1 mouse cellular context compared by ENCODE assay signal in the genomic region with DNA sequence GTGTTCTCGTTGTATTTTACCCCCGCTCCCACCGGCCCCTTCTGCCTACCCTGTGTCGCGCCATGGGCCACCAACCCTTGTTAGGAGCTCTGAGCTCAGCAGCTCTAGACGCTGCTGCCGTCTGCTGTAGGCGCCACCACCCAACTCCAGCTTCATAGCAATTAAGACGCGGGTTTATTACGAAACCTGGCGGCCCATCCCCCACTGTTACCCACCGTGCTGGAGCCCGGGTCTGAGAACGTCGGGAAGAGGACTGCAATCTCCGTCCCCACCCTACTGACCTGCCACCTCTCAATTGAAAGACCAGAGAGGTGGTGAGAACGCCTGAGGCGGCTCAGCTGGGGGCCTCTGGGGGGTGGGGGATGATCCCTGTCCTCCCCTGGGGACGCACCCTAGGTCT.
A peak's percentile ranks its signal among the peaks of the same experiment; 100 is the strongest.
TF ChIP-seq lines count a peak whose summit lies in the region.

No protein-coding gene starts in this region.

TF ChIP-seq in MEL, 35 proteins besides CTCF, POLR2A, EP300 and RAD21 (continued from another document):
- peak; percentile 50; the same call in 1 of the 2 replicates for TF ChIP-seq POLR2AphosphoS2 (IDR thresholded peaks at IDR 0.05; ENCODE audit: low read length)
- TF ChIP-seq TAL1 (IDR thresholded peaks at IDR 0.05; ENCODE audit: low read length) = no peak
- TF ChIP-seq HCFC1 (IDR thresholded peaks at IDR 0.05; ENCODE audit: low read depth, low read length) = peak; percentile 81
- no peak for TF ChIP-seq GATA1 (IDR thresholded peaks at IDR 0.05; ENCODE audit: low read depth, low read length)
- TF ChIP-seq MXI1 (IDR thresholded peaks at IDR 0.05; ENCODE audit: low read depth, low read length) = peak; percentile 68
- no peak for TF ChIP-seq MAZ (IDR thresholded peaks at IDR 0.05; ENCODE audit: low read depth, low read length)
- TF ChIP-seq MYB (IDR thresholded peaks at IDR 0.05; ENCODE audit: low read depth, low read length) = no peak
- no peak; the same call in 1 of the 2 replicates for TF ChIP-seq KAT2A (conservative IDR thresholded peaks at IDR 0.05; ENCODE audit: low read depth, low read length)
- peak; percentile 71; the same call in 1 of the 2 replicates for TF ChIP-seq ETS1 (IDR thresholded peaks at IDR 0.05; ENCODE audit: low read depth, low read length)
- no peak for TF ChIP-seq ZKSCAN1 (IDR thresholded peaks at IDR 0.05; ENCODE audit: low read depth, low read length)
- no peak for TF ChIP-seq E2F4 (IDR thresholded peaks at IDR 0.05; ENCODE audit: borderline replicate concordance, low read depth, low read length)
- TF ChIP-seq TCF12 (IDR thresholded peaks at IDR 0.05; ENCODE audit: low read depth, low read length) = no peak
- TF ChIP-seq JUND (IDR thresholded peaks at IDR 0.05; ENCODE audit: low read depth, low read length) = no peak
- TF ChIP-seq TBP (IDR thresholded peaks at IDR 0.05; ENCODE audit: low read depth, low read length) = peak; percentile 72
- TF ChIP-seq BHLHE40 (IDR thresholded peaks at IDR 0.05; ENCODE audit: borderline replicate concordance, low read depth, low read length) = no peak
- TF ChIP-seq ELF1 (IDR thresholded peaks at IDR 0.05; ENCODE audit: low read depth, low read length) = no peak
- TF ChIP-seq NRF1 (IDR thresholded peaks at IDR 0.05; ENCODE audit: insufficient read depth, low read depth, low read length, poor library complexity, severe bottlenecking) = no peak
